Mouse (Mus musculus) E14TG2a.4 (cell line): ENCODE data around the gene Micu2.

Experiments
- H3K27me3 ChIP-seq: 2 replicates; pipeline ENCODE4 v1.6.1; 2014; ENCODE audit warnings: low read length, control low read depth; ENCODE audit not compliant: insufficient read depth
- H3K36me3 ChIP-seq: 2 replicates; pipeline ENCODE4 v1.6.1; 2014; ENCODE audit warnings: low read length, control low read depth; ENCODE audit not compliant: insufficient read depth
- H3K4me1 ChIP-seq: replicated peaks from 2 replicates; pipeline ENCODE4 v1.6.1; 2014; ENCODE audit warnings: low read depth, low read length, control low read depth
- H3K4me3 ChIP-seq: replicated peaks from 2 replicates; pipeline ENCODE4 v1.5.1; 2014; ENCODE audit warnings: mild to moderate bottlenecking, low read length
- H3K9me3 ChIP-seq: 2 replicates; pipeline ENCODE4 v1.6.1; 2014; ENCODE audit warnings: low read length, control low read depth
- CTCF ChIP-seq: conservative IDR thresholded peaks from 2 replicates; pipeline ENCODE4 v1.5.1; 2014; ENCODE audit warnings: low read length
- NANOG ChIP-seq: IDR thresholded peaks from 2 replicates; pipeline ENCODE4 v1.6.1; 2014; ENCODE audit warnings: borderline replicate concordance, low read length, mixed read lengths
- POU5F1 ChIP-seq: IDR thresholded peaks from 2 replicates; pipeline ENCODE4 v1.6.1; 2014; ENCODE audit warnings: low read length, borderline replicate concordance

Gene Micu2

GRCm38 (mm10) chr14:57997431-57997830 is 1.6 kb downstream of the Micu2 start:
- Histone ChIP-seq H3K4me1 (no peaks in the 10 kb centered on the region; the same call in 1 of the 2 replicates), H3K36me3 (no peaks in the 10 kb centered on the region), H3K9me3 (peaks cover 12% of the 10 kb centered on the region), H3K4me3 (no peak overlapping the region), H3K27me3 (peaks cover 22% of the 10 kb centered on the region)
- TF ChIP-seq CTCF (no peak), NANOG (no peak), POU5F1 (no peak)

- peaks cover 12% of the 10 kb centered on the region for H3K9me3 ChIP-seq
Measured at GRCm38 (mm10) chr14:57996210-57996609, 2.9 kb downstream of the Micu2 start.

GRCm38 (mm10) chr14:57991761-57992160 is 7.3 kb downstream of the Micu2 start:
- no peaks in the 10 kb centered on the region for H3K4me1 ChIP-seq
- H3K4me3 ChIP-seq, result no peak overlapping the region
- TF ChIP-seq POU5F1 (no peak), CTCF (no peak), NANOG (no peak)
- H3K27me3 ChIP-seq, result no peaks in the 10 kb centered on the region
- H3K9me3 ChIP-seq, result peaks cover 15% of the 10 kb centered on the region
- no peaks in the 10 kb centered on the region for H3K36me3 ChIP-seq

More at GRCm38 (mm10) chr14:57996210-57996609, 2.9 kb downstream of the Micu2 start:
- TF ChIP-seq NANOG (no peak), POU5F1 (no peak), CTCF (no peak)
- H3K4me3 ChIP-seq, result no peak overlapping the region
- no peaks in the 10 kb centered on the region; the same call in 1 of the 2 replicates for H3K4me1 ChIP-seq
- no peaks in the 10 kb centered on the region for H3K36me3 ChIP-seq
- H3K27me3 ChIP-seq, result peaks cover 18% of the 10 kb centered on the region

- no peaks in the 10 kb centered on the region for H3K27me3 ChIP-seq
- TF ChIP-seq CTCF (no peak), NANOG (no peak)
- no peak overlapping the region for H3K4me3 ChIP-seq
- no peaks in the 10 kb centered on the region for H3K36me3 ChIP-seq
- no peaks in the 10 kb centered on the region for H3K4me1 ChIP-seq
- peaks cover 15% of the 10 kb centered on the region for H3K9me3 ChIP-seq
Measured at GRCm38 (mm10) chr14:57989162-57989561, 9.9 kb downstream of the Micu2 start.

GRCm38 (mm10) chr14:57985780-57986179 is 13.3 kb downstream of the Micu2 start:
- Histone ChIP-seq H3K4me1 (peaks cover 8% of the 10 kb centered on the region), H3K27me3 (no peaks in the 10 kb centered on the region), H3K4me3 (no peak overlapping the region), H3K9me3 (peaks cover 15% of the 10 kb centered on the region), H3K36me3 (no peaks in the 10 kb centered on the region)
- no peak for TF ChIP-seq NANOG
- no peak for TF ChIP-seq POU5F1
- no peak for TF ChIP-seq CTCF

GRCm38 (mm10) chr14:57982450-57982849 is 16.6 kb downstream of the Micu2 start:
- H3K4me3 ChIP-seq, result no peak overlapping the region

GRCm38 (mm10) chr14:57981720-57982418 is 17.2 kb downstream of the Micu2 start:
- H3K9me3 ChIP-seq, result no peaks in the 10 kb centered on the region
- no peaks in the 10 kb centered on the region for H3K27me3 ChIP-seq
- H3K36me3 ChIP-seq, result no peaks in the 10 kb centered on the region
- peaks cover 8% of the 10 kb centered on the region for H3K4me1 ChIP-seq
- no peak overlapping the region for H3K4me3 ChIP-seq
- TF ChIP-seq POU5F1 (no peak), CTCF (no peak), NANOG (no peak)

More at GRCm38 (mm10) chr14:57982450-57982849, 16.6 kb downstream of the Micu2 start:
- Histone ChIP-seq H3K27me3 (no peaks in the 10 kb centered on the region), H3K9me3 (no peaks in the 10 kb centered on the region), H3K36me3 (no peaks in the 10 kb centered on the region), H3K4me1 (peaks cover 8% of the 10 kb centered on the region)
- TF ChIP-seq POU5F1 (no peak), CTCF (no peak), NANOG (no peak)

GRCm38 (mm10) chr14:57980776-57981175 is 18.3 kb downstream of the Micu2 start:
- H3K9me3 ChIP-seq, result no peaks in the 10 kb centered on the region
- TF ChIP-seq NANOG (no peak), CTCF (no peak), POU5F1 (no peak)
- peaks cover 8% of the 10 kb centered on the region for H3K4me1 ChIP-seq
- H3K27me3 ChIP-seq, result no peaks in the 10 kb centered on the region
- no peak overlapping the region for H3K4me3 ChIP-seq
- no peaks in the 10 kb centered on the region for H3K36me3 ChIP-seq

- H3K36me3 ChIP-seq, result no peaks in the 10 kb centered on the region
Measured at GRCm38 (mm10) chr14:57980179-57980578, 18.9 kb downstream of the Micu2 start.

More at GRCm38 (mm10) chr14:57980179-57980578, 18.9 kb downstream of the Micu2 start:
- H3K27me3 ChIP-seq, result no peaks in the 10 kb centered on the region
- TF ChIP-seq NANOG (no peak), CTCF (no peak), POU5F1 (no peak)
- no peak overlapping the region for H3K4me3 ChIP-seq
- H3K4me1 ChIP-seq, result peaks cover 8% of the 10 kb centered on the region
- no peaks in the 10 kb centered on the region for H3K9me3 ChIP-seq
